Comparison of ENCODE assay signal across 8 mouse cellular contexts in genomic region chr12:80115863-80116194, GRCm38 (mm10). TPM values are rescaled to one million over a fixed set of nuclear protein-coding genes. Genes with fewer than 3 reads are reported as not detected.
DNase-seq lines count a peak whose midpoint lies in the region; ATAC-seq and TF ChIP-seq lines count a peak whose summit lies in the region.

No protein-coding gene starts in this region.

- H3K4me1 ChIP-seq in erythroblast, embryonic 14.5 days (ENCODE audit: control insufficient read depth), result peaks cover 68% of the 10 kb centered on the region
- H3K4me1 ChIP-seq in testis, adult 2 months (ENCODE audit: control insufficient read depth, insufficient read depth, low read length), result peaks cover 24% of the 10 kb centered on the region
- H3K4me1 ChIP-seq in liver, embryonic 15.5 days (replicated peaks), result peaks cover 68% of the 10 kb centered on the region

- WGBS in liver, embryonic 15.5 days (ENCODE audit: insufficient replicate concordance), result under 1% methylated on average over 30 of the region's 30 CpGs

- no peaks in the 10 kb centered on the region for H3K9me3 ChIP-seq in erythroblast, embryonic 14.5 days (ENCODE audit: control insufficient read depth, low read length)
- no peaks in the 10 kb centered on the region for H3K9me3 ChIP-seq in liver, embryonic 15.5 days (replicated peaks)

- peak overlapping the region; percentile 88 for H3K9ac ChIP-seq in liver, embryonic 15.5 days

- no peak for ATAC-seq in erythroblast, adult 5-6 weeks (replicated peaks; ENCODE audit: low FRiP score, poor library complexity, severe bottlenecking)
- ATAC-seq in liver, embryonic 15.5 days (ENCODE audit: insufficient read depth), result no peak

- peak overlapping the region; percentile 92 for H3K27ac ChIP-seq in testis, adult 2 months (ENCODE audit: control insufficient read depth, insufficient read depth, low read depth, low read length)
- H3K27ac ChIP-seq in liver, embryonic 15.5 days (replicated peaks), result peak overlapping the region; percentile 98

- H3K36me3 ChIP-seq in erythroblast, embryonic 14.5 days (ENCODE audit: control insufficient read depth), result peaks cover 11% of the 10 kb centered on the region
- no peaks in the 10 kb centered on the region for H3K36me3 ChIP-seq in testis, adult 2 months (ENCODE audit: control insufficient read depth, insufficient read depth, low read length)
- H3K36me3 ChIP-seq in liver, embryonic 15.5 days (replicated peaks), result peaks cover 7% of the 10 kb centered on the region

- no peak for TF ChIP-seq CTCF in testis, adult 2 months (IDR thresholded peaks at IDR 0.05; ENCODE audit: control insufficient read depth, insufficient read depth, insufficient replicate concordance, low read depth, low read length)

- no peaks in the 10 kb centered on the region for H3K27me3 ChIP-seq in erythroblast, embryonic 14.5 days (ENCODE audit: control insufficient read depth)
- H3K27me3 ChIP-seq in testis, adult 2 months (ENCODE audit: control insufficient read depth, insufficient read depth, low read length), result peaks cover 12% of the 10 kb centered on the region
- no peaks in the 10 kb centered on the region for H3K27me3 ChIP-seq in liver, embryonic 15.5 days

- peak overlapping the region; percentile 85 for H3K4me3 ChIP-seq in erythroblast, embryonic 14.5 days (replicated peaks)
- H3K4me3 ChIP-seq in testis, adult 2 months (ENCODE audit: control insufficient read depth, low read depth, low read length), result peak overlapping the region; percentile 95
- peak overlapping the region; percentile 82 for H3K4me3 ChIP-seq in liver, embryonic 15.5 days (replicated peaks)

- H3K4me2 ChIP-seq in liver, embryonic 15.5 days, result peak overlapping the region; percentile 98

- TF ChIP-seq POLR2A in testis, adult 2 months (IDR thresholded peaks at IDR 0.05; ENCODE audit: control insufficient read depth, low read depth, low read length), result no peak; the same call in 1 of the 2 replicates

- DNase-seq in testis, postnatal 14 days (ENCODE audit: low spot score), result no peak
- DNase-seq in MN1 (ENCODE audit: low spot score), result no peak
- DNase-seq in left cerebral cortex, adult 18-20 months (ENCODE audit: low spot score in 2 of 2), result no peak
- DNase-seq in cerebellum, postnatal 36 days, result no peak

RNA-seq across cellular contexts. Expression of gene Zfp36l1, which starts 3.0 kb away (rescaled TPM):
- 8.0 and 9.0 TPM in 2 replicates for polyA plus RNA-seq in erythroblast, embryonic 14.5 days (2012)
- total RNA-seq in erythroblast, adult 5-6 weeks (2015; ENCODE audit: low replicate concordance), result 8.8 and 12.7 TPM in 2 replicates
- total RNA-seq in erythroblast, adult 5-6 weeks (2017; ENCODE audit: low replicate concordance), result 4.0 and 4.3 TPM in 2 replicates
- polyA plus RNA-seq in testis, adult 2 months (2012; rRNA removed), result 28.4 and 33.0 TPM in 2 replicates
- polyA plus RNA-seq in liver, embryonic 15.5 days (2015; fragmentation: Nextera tagmentation; extraction: Ambion mirVana), result 23.7 and 24.5 TPM in 2 replicates
- total RNA-seq in left cerebral cortex, adult 18-20 months (2021), result 10 to 100 TPM; 43.0 to 53.8 TPM
